Mouse (Mus musculus) embryonic facial prominence, embryonic 15.5 days (tissue): ENCODE data around the gene Arhgef1. TPM values are rescaled to one million over a fixed set of nuclear protein-coding genes. Genes with fewer than 3 reads are reported as not detected.

Experiments used
- ATAC-seq: fragments of 200-750 bp; cut with Nextera tagmentation; 2 replicates; pipeline ENCODE4 v1.8.0; 2017; ENCODE audit warnings: low read depth, moderate TSS enrichment; ENCODE audit not compliant: insufficient number of reproducible peaks, low FRiP score, low TSS enrichment
- H3K27ac ChIP-seq: fragments of 300-500 bp; sonication (generic); replicated peaks from 2 replicates; pipeline ENCODE4 v1.5.1; 2015; ENCODE audit warnings: mild to moderate bottlenecking, inconsistent platforms
- H3K27me3 ChIP-seq: fragments of 300-500 bp; sonication (generic); 2 replicates; pipeline ENCODE4 v1.6.1; 2015; ENCODE audit warnings: inconsistent platforms
- H3K36me3 ChIP-seq: fragments of 300-500 bp; sonication (generic); 2 replicates; pipeline ENCODE4 v1.6.1; 2015; ENCODE audit warnings: mild to moderate bottlenecking, inconsistent platforms
- H3K4me1 ChIP-seq: fragments of 300-500 bp; sonication (generic); 2 replicates; pipeline ENCODE4 v1.6.1; 2015; ENCODE audit warnings: inconsistent platforms
- H3K4me2 ChIP-seq: fragments of 300-500 bp; sonication (generic); replicated peaks from 2 replicates; pipeline ENCODE4 v1.6.1; 2015; ENCODE audit warnings: mild to moderate bottlenecking, inconsistent platforms
- H3K4me3 ChIP-seq: fragments of 300-500 bp; sonication (generic); replicated peaks from 2 replicates; pipeline ENCODE4 v1.5.1; 2015; ENCODE audit warnings: mild to moderate bottlenecking, inconsistent platforms
- H3K9ac ChIP-seq: fragments of 300-500 bp; sonication (generic); 2 replicates; pipeline ENCODE4 v1.6.1; 2015; ENCODE audit warnings: inconsistent platforms
- H3K9me3 ChIP-seq: fragments of 300-500 bp; sonication (generic); replicated peaks from 2 replicates; pipeline ENCODE4 v1.6.1; 2016; ENCODE audit warnings: inconsistent platforms
- WGBS: fragments of 180-500 bp; shearing (Covaris S2); methylation state at CpG from one replicate; pipeline ENCODE4 v1.1.7; 2015; 5-methylcytosine and 5-hydroxymethylcytosine counted together
- polyA plus RNA-seq: library from polyadenylated mRNA; unstranded; fragments of >200 nt; fragmentation: Nextera tagmentation; extraction: Ambion mirVana; gene quantifications from 2 replicates; pipeline ENCODE4 v1.2.1, GENCODE M21; 2015

The Arhgef1 gene
- 121 and 126 TPM in 2 replicates for polyA plus RNA-seq

DNA sequence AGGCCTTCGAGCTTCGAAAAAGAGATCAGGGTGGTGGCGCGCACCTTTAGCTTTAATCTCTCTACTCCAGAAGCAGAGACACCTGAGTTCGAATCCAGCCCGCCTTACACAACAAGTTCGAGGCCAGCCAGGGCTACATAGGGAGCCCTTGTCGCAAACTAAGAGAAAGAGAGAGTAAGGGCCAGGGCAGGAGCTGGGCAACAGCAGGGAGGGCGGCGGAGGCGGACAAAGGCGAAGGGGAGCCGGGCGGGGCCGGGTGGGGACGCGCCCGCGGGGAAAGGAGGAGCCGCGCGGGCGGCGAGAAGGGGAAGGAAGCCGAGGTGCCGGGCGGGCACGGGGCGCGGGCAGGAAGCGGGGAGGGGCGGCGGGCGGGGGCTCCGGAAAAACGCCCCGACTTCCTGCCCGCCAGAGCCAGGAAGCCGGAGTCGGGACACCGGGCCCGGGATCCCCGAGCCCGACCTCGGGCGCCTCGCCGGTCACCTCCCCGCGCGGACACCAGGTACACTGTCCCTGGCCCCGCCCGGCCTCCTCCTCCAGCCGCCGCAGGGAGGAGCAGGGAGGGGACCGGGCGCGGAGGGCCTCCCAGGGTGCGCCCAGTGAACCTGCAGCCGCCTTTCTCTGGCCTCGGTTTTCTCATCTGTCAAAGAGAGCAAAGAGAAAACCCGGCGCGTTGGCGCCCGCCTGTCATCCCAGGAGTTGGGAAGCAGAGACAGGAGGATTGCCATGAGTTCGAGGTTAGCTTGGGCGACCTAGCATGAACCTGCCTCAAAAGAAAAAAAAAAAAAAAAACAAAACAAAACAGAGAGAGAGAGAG is at the start of gene Arhgef1:
Gene Arhgef1, plus strand, starts transcription at position 283 of the 814 bp plus-strand sequence.
- peaks cover 3% of the 10 kb centered on the region; the same call in 1 of the 2 replicates for H3K36me3 ChIP-seq
- peak within 1 kb of the TSS; percentile 91 for H3K27ac ChIP-seq
- peak within 1 kb of the TSS; percentile 80 for H3K9ac ChIP-seq
- H3K4me2 ChIP-seq = peak within 1 kb of the TSS; percentile 73
- ATAC-seq = 0 out of 2 replicates have a peak, but pooled peaks have one; percentile 7
- H3K4me1 ChIP-seq = peaks cover 37% of the 10 kb centered on the region
- H3K9me3 ChIP-seq = no peaks in the 10 kb centered on the region
- H3K27me3 ChIP-seq = no peaks in the 10 kb centered on the region
- 3% methylated on average over 65 of the region's 68 CpGs for WGBS
- H3K4me3 ChIP-seq = peak within 1 kb of the TSS; percentile 82

DNA sequence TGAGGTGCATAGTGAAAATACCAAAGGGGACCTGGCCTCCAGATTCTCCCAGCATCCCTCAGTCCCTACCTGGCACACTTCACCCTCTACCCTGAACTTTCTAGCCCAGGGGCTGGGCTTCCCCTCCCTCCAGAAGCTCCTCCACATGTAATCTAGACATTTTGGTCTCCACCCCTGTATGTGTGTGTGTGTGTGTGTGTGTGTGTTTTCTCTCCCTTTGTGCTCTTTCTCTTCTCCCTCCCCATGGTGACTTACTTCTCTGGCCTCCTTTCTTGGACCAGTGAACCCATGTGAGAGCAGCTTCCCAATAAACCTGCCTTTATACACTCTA is 49.5 kb upstream of the Arhgef1 start:
- no peak overlapping the region for H3K4me3 ChIP-seq
- H3K4me1 ChIP-seq = 0 out of 2 replicates have a peak, but pooled peaks cover 5% of the 10 kb centered on the region
- no peaks in the 10 kb centered on the region for H3K36me3 ChIP-seq
- no peak overlapping the region for H3K4me2 ChIP-seq
- H3K27me3 ChIP-seq = no peaks in the 10 kb centered on the region
- H3K9ac ChIP-seq = no peak overlapping the region
- H3K27ac ChIP-seq = no peak overlapping the region
- no peak for ATAC-seq
- H3K9me3 ChIP-seq = no peaks in the 10 kb centered on the region

DNA sequence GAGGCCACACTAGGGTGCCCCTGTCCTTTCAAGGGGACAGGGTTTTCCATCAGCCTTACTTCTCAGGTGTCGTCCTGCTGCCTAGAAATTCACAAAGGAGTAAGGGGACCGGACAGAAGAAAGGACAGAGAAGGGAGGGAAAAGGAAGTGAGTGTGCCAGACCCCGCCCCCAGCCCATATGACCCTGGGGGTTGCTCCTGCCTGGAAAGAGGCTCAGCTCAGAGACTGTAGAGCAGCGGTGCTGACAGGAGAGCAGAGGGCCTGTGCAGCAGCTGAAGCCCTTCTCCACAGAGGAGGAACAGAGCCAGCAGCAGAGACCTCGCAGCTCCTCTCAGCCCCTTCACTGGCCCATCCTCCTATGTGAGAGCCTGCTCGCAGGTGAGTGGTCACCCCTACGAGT is 49.0 kb upstream of the Arhgef1 start:
- no peak overlapping the region for H3K9ac ChIP-seq
- no peaks in the 10 kb centered on the region for H3K36me3 ChIP-seq
- no peak overlapping the region for H3K4me3 ChIP-seq
- 27% methylated on average over 7 of the region's 7 CpGs for WGBS
- H3K27ac ChIP-seq = no peak overlapping the region
- H3K9me3 ChIP-seq = no peaks in the 10 kb centered on the region
- no peak for ATAC-seq
- H3K27me3 ChIP-seq = no peaks in the 10 kb centered on the region
- 0 out of 2 replicates have a peak, but pooled peaks cover 5% of the 10 kb centered on the region for H3K4me1 ChIP-seq
- H3K4me2 ChIP-seq = no peak overlapping the region

DNA sequence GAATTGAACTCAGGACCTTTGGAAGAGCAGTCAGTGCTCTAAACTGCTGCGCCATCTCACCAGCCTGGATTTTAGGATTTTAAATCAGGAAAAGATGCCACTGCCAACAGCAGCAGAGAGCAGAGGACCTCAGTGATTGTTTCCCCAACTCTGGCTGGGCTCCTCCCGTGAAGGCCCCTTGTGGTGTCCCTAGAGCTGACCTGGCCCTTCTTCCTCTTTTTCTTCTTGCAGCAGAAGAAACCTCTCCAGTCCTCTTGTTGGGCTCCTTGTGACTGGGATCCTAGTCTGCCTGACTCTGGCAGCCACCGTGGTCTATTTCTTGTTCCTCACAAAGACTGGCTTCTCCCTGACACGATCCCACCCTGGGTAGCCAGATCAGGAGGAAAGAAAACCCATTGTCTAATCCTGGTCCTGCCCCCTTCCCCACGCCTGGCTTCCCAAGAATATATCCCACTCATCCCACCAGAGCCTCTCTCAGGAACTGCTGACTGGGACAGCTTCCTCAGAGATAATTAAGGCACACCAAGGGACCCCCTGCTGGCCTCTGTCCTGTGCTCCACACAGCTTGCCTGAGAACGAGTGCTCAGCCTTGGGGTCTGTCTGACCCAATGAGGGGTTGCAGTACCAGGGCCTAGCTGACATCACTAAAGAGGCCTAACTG is 46.1 kb upstream of the Arhgef1 start:
- Histone ChIP-seq H3K36me3 (no peaks in the 10 kb centered on the region), H3K4me3 (no peak overlapping the region), H3K4me2 (no peak overlapping the region), H3K4me1 (0 out of 2 replicates have a peak, but pooled peaks cover 5% of the 10 kb centered on the region), H3K9ac (no peak overlapping the region), H3K9me3 (no peaks in the 10 kb centered on the region), H3K27ac (no peak overlapping the region), H3K27me3 (no peaks in the 10 kb centered on the region)
- ATAC-seq = no peak
- 39% methylated on average over 6 of the region's 6 CpGs for WGBS

GRCm38 (mm10) chr7:24859234-24859633 is 43.5 kb upstream of the Arhgef1 start:
- Histone ChIP-seq H3K9ac (no peak overlapping the region), H3K27ac (no peak overlapping the region), H3K36me3 (no peaks in the 10 kb centered on the region), H3K27me3 (no peaks in the 10 kb centered on the region), H3K4me2 (no peak overlapping the region), H3K9me3 (no peaks in the 10 kb centered on the region), H3K4me3 (no peak overlapping the region), H3K4me1 (no peaks in the 10 kb centered on the region)
- 69% methylated on average over 5 of the region's 5 CpGs for WGBS
- ATAC-seq = no peak

DNA sequence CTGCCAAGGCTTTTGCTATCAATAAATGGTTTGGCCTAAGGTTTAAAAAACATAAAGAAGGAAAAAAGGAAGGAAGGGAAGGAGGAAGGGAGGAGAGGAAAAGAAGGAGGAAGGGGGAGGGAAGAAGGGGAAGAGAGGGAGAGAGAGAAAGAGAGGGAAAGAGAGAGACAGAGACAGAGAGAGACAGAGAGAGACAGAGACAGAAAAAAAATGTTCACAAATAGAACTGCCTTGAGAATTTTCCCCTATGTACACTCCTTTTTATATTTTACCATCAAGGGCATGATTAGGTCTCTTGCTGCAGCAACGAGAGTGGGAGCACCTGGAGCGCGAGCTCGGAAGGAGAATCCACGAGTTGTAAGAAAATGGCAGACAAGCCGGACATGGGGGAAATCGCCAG is 40.8 kb upstream of the Arhgef1 start, which contains the start of gene Gm9844:
Gene Gm9844, plus strand, starts transcription at position 301 of the 400 bp plus-strand sequence.
- Histone ChIP-seq H3K9me3 (no peaks in the 10 kb centered on the region), H3K27ac (no peak within 1 kb of the TSS), H3K4me2 (no peak within 1 kb of the TSS), H3K4me3 (no peak within 1 kb of the TSS), H3K36me3 (no peaks in the 10 kb centered on the region), H3K4me1 (no peaks in the 10 kb centered on the region), H3K9ac (no peak within 1 kb of the TSS), H3K27me3 (no peaks in the 10 kb centered on the region)
- ATAC-seq = no peak
- WGBS = 89% methylated on average over 7 of the region's 7 CpGs

GRCm38 (mm10) chr7:24862853-24863252 is 39.9 kb upstream of the Arhgef1 start:
- Histone ChIP-seq H3K27me3 (no peaks in the 10 kb centered on the region), H3K9ac (no peak overlapping the region), H3K36me3 (no peaks in the 10 kb centered on the region), H3K4me3 (no peak overlapping the region), H3K9me3 (no peaks in the 10 kb centered on the region), H3K4me2 (no peak overlapping the region), H3K27ac (no peak overlapping the region), H3K4me1 (no peaks in the 10 kb centered on the region)
- ATAC-seq = no peak
- 83% methylated on average over 4 of the region's 4 CpGs for WGBS

DNA sequence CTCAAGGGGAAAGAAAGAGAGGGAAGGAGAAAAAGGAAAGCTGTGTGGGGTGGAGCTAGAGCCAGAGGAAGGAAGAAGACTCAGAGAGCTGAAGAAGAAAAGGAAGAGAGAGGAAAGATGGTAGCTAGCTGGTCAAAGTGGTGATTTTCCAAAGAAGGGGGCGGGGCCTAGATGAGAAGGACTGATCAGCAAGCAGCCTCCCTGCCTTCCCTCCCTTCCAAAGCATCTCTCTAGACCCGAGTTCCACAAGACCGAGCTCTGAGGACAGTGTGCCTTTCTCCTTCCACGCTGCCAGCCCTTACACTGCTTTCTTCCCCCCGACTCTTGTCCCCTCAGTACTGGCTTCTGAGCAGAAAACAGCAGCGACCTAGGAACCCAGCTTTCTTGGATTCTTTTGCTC is 38.6 kb upstream of the Arhgef1 start:
- no peaks in the 10 kb centered on the region for H3K9me3 ChIP-seq
- no peak overlapping the region for H3K4me3 ChIP-seq
- H3K27ac ChIP-seq = no peak overlapping the region
- H3K27me3 ChIP-seq = no peaks in the 10 kb centered on the region
- H3K4me1 ChIP-seq = no peaks in the 10 kb centered on the region
- H3K4me2 ChIP-seq = no peak overlapping the region
- 28% methylated on average over 6 of the region's 6 CpGs for WGBS
- no peak overlapping the region for H3K9ac ChIP-seq
- no peaks in the 10 kb centered on the region for H3K36me3 ChIP-seq
- no peak for ATAC-seq

DNA sequence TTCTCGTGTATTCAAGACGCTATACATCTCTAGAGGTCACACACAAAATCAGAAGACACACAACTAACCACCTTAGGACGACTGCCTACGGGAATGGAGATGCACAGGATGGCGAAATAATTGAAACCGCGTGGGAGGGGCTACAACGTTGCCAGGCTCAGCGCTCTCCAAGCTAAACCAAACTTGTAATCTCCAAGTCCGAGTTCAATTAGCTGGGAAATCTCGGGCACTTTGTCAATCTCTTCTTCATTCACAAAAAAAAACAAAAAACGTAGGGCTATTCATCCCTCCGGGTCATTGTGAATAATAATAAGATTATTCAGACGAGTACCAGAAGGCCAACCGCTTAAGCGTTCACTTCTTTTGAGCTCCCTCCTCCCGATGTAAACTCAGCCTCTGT is 33.6 kb upstream of the Arhgef1 start:
- Histone ChIP-seq H3K27me3 (no peaks in the 10 kb centered on the region), H3K4me1 (no peaks in the 10 kb centered on the region), H3K27ac (no peak overlapping the region), H3K9me3 (no peaks in the 10 kb centered on the region), H3K36me3 (no peaks in the 10 kb centered on the region), H3K4me2 (no peak overlapping the region), H3K9ac (no peak overlapping the region), H3K4me3 (no peak overlapping the region)
- no peak for ATAC-seq
- 65% methylated on average over 17 of the region's 17 CpGs for WGBS

DNA sequence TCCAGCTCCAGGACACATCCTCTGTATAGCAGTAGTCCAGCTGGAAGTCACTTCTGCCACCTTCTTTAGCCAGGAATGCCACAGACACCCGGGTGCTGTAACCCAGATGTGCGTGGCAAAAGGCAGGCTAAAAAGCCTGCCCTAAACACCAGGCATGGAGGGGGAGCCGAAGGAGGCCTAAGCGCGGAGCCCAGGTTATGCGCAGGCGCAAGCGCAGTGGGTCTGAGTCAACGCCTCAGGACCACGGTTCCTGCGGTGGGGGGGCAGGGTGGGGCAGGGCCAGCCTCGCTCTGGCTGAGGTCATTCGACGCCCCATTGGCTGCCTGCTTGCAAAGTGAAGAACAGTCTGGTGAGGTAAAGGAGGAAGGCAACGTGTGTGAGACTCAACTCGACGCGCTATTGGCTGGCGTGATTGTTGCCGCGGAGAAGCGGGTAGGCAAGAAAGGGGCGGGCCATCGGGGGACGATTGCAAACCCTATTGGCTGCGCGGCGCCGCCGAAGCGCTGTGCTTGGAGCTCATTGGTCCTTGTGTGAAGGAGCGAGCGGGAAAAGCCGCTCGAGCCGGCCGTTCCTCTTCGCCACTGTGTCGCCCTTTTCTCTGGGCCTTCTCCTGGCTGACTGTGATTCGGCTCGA is 33.1 kb upstream of the Arhgef1 start, which contains the start of the genes Lypd4 and Dmrtc2:
Gene Lypd4, minus strand, starts transcription at position 410 of the 634 bp plus-strand sequence.
Gene Dmrtc2, plus strand, starts transcription at position 526 of the 634 bp plus-strand sequence.
- H3K9me3 ChIP-seq = no peaks in the 10 kb centered on the region

DNA sequence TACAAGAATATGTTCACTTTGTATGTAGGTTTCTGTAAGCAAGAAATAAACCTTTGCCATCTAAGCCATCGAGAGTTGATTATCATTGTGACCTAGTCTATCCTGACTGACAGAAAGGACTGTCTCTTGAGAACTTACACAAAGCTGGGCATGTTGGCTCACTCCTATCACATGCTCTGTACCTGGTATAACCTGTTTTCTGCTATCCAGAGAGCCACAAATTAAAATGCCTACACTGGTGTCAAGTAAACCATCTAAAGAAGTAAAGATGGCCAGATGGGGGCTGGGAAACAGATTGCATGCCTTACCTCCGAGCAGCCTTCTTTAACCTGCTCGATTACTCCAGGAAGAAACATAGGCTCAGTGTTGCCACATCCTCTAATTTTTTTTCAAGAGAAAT is 25.1 kb upstream of the Arhgef1 start:
- ATAC-seq = no peak
- no peaks in the 10 kb centered on the region for H3K4me1 ChIP-seq
- peak overlapping the region; percentile 77; the same call in 1 of the 2 replicates for H3K27ac ChIP-seq
- WGBS = 28% methylated on average over 3 of the region's 3 CpGs
- no peak overlapping the region for H3K4me3 ChIP-seq
- H3K36me3 ChIP-seq = no peaks in the 10 kb centered on the region
- H3K9ac ChIP-seq = no peak overlapping the region
- H3K27me3 ChIP-seq = no peaks in the 10 kb centered on the region
- H3K4me2 ChIP-seq = no peak overlapping the region
- no peaks in the 10 kb centered on the region for H3K9me3 ChIP-seq

More for the DNA sequence above, 33.1 kb upstream of the Arhgef1 start, which contains the start of the genes Lypd4 and Dmrtc2:
- no peak within 1 kb of the TSS for H3K27ac ChIP-seq
- H3K4me3 ChIP-seq = no peak within 1 kb of the TSS
- H3K9ac ChIP-seq = no peak within 1 kb of the TSS
- H3K27me3 ChIP-seq = no peaks in the 10 kb centered on the region
- ATAC-seq = no peak
- WGBS = 51% methylated on average over 41 of the region's 41 CpGs
- H3K4me1 ChIP-seq = no peaks in the 10 kb centered on the region
- 0 out of 2 replicates have a peak within 1 kb of the TSS, but pooled peaks have one; percentile 10 for H3K4me2 ChIP-seq
- H3K36me3 ChIP-seq = no peaks in the 10 kb centered on the region
